Mouse (Mus musculus) thymus, postnatal 4 days (tissue): ENCODE results near the gene Nubp2.
A peak's percentile ranks its signal among the peaks of the same experiment; 100 is the strongest.

Source experiments
- DNase-seq: peaks from one replicate; pipeline ENCODE4 v3.0.0; 2021

Gene Nubp2

GRCm38 (mm10) chr17:24886134-24886931, at the start of gene Nubp2, which contains the start of gene Spsb3:
TSS of gene Nubp2 (minus strand) at chr17:24886349.
TSS of gene Spsb3 (plus strand) at chr17:24886643.
- DNase-seq: peak; percentile 98

GRCm38 (mm10) chr17:24935666-24936065, 49.5 kb upstream of the Nubp2 start:
- DNase-seq: no peak

- no peak for DNase-seq
Measured at GRCm38 (mm10) chr17:24934926-24935325, 48.8 kb upstream of the Nubp2 start.

GRCm38 (mm10) chr17:24933163-24933562, 47.0 kb upstream of the Nubp2 start:
- DNase-seq: no peak

GRCm38 (mm10) chr17:24932431-24932830, 46.3 kb upstream of the Nubp2 start:
- no peak for DNase-seq

- no peak for DNase-seq
Measured at GRCm38 (mm10) chr17:24929506-24929905, 43.4 kb upstream of the Nubp2 start.

GRCm38 (mm10) chr17:24923246-24923645, 37.1 kb upstream of the Nubp2 start:
- DNase-seq: no peak

GRCm38 (mm10) chr17:24913984-24914383, 27.8 kb upstream of the Nubp2 start:
- DNase-seq: no peak

GRCm38 (mm10) chr17:24907591-24907990, 21.4 kb upstream of the Nubp2 start:
- DNase-seq: no peak

- no peak for DNase-seq
Measured at GRCm38 (mm10) chr17:24903767-24904166, 17.6 kb upstream of the Nubp2 start.

GRCm38 (mm10) chr17:24902671-24903474, 16.7 kb upstream of the Nubp2 start:
- peak; percentile 68 for DNase-seq

- DNase-seq: no peak
Measured at GRCm38 (mm10) chr17:24902124-24902523, 16.0 kb upstream of the Nubp2 start.

GRCm38 (mm10) chr17:24900014-24900413, 13.9 kb upstream of the Nubp2 start:
- no peak for DNase-seq

GRCm38 (mm10) chr17:24899153-24899552, 13.0 kb upstream of the Nubp2 start:
- DNase-seq: no peak

- no peak for DNase-seq
Measured at GRCm38 (mm10) chr17:24898041-24898854, 12.1 kb upstream of the Nubp2 start.

- DNase-seq: peak; percentile 18
Measured at GRCm38 (mm10) chr17:24897600-24897999, 11.5 kb upstream of the Nubp2 start.

- DNase-seq: no peak
Measured at GRCm38 (mm10) chr17:24896993-24897269, 10.8 kb upstream of the Nubp2 start.

- DNase-seq: peak; percentile 83
Measured at GRCm38 (mm10) chr17:24896241-24896992, 10.3 kb upstream of the Nubp2 start, which contains the start of gene Nme3. TSS of gene Nme3 (plus strand) at chr17:24896500.

GRCm38 (mm10) chr17:24895571-24896240, 9.6 kb upstream of the Nubp2 start:
- DNase-seq: peak; percentile 40

- peak; percentile 78 for DNase-seq
Measured at GRCm38 (mm10) chr17:24894995-24895547, 8.9 kb upstream of the Nubp2 start, which contains the start of the genes Eme2 and Mrps34. TSS of gene Eme2 (minus strand) at chr17:24895087. TSS of gene Mrps34 (plus strand) at chr17:24895116.
